Mouse (Mus musculus) brain, embryonic 14.5 days (tissue): ENCODE measurements around the gene Sall4.

ENCODE experiments used
- CTCF ChIP-seq: fragments of 200-500 bp; IDR thresholded peaks from 2 replicates; pipeline ENCODE4 v1.5.1; 2012; ENCODE audit warnings: inconsistent platforms, mild to moderate bottlenecking, moderate library complexity, borderline replicate concordance; ENCODE audit not compliant: insufficient read depth, insufficient read length; ENCODE audit errors: extremely low read depth
- POLR2A ChIP-seq: fragments of 200-500 bp; IDR thresholded peaks from 2 replicates; pipeline ENCODE4 v1.6.1; 2012; ENCODE audit warnings: mild to moderate bottlenecking, inconsistent platforms, borderline replicate concordance; ENCODE audit not compliant: poor library complexity, insufficient read depth, insufficient read length, severe bottlenecking; ENCODE audit errors: extremely low read depth

DNA sequence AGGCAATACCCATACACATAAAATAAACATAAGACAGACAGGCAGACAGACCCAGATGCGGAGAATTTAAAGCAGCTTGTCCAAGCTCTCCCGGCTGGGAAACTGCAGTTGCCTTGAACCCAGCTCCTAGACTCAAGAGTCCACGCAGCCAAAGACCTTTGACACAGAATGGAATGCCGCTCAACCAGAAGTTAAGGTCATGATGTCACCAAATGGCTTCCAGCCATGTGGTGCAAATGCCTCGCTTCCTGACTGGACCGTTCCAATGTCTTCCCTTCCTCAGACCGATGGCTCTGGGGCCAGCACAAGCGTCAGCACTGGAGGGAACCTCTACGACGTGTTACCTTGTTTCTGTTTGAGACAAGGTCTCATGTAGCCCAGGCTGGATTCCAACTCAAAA, 29.9 kb downstream of the Sall4 start:
- no peak for TF ChIP-seq CTCF
- no peak for TF ChIP-seq POLR2A
